In genomic region chr5:44922129-44922775, GRCm38 (mm10) we compare ENCODE assay signal across 17 mouse cellular contexts.
DNase-seq lines count a peak whose midpoint lies in the region; ATAC-seq and TF ChIP-seq lines count a peak whose summit lies in the region.
"Had no signal": no experiment of that assay in that cellular context is flagged by ENCODE, and none has a peak within 500 bp of the region (broad histone marks: within the 10 kb centered on the region; RNA-seq: fewer than 3 reads in every experiment).

No protein-coding gene starts in this region.

- peak; percentile 51 for ATAC-seq in kidney, embryonic 16.5 days (ENCODE audit: low FRiP score, low TSS enrichment)
- no peak for ATAC-seq in neural tube, embryonic 11.5 days (ENCODE audit: insufficient read depth, low FRiP score, low TSS enrichment)
- ATAC-seq: Patski had no signal

- no peaks in the 10 kb centered on the region for H3K27me3 ChIP-seq in kidney, embryonic 16.5 days (ENCODE audit: insufficient read depth, low read length)
- H3K27me3 ChIP-seq in neural tube, embryonic 11.5 days (ENCODE audit: control insufficient read depth, insufficient read depth, low read length) = no peaks in the 10 kb centered on the region
- H3K27me3 ChIP-seq in thymus, adult 2 months (ENCODE audit: control insufficient read depth, insufficient read depth, low read length) = no peaks in the 10 kb centered on the region
- H3K27me3 ChIP-seq: heart, embryonic 13.5 days; hindbrain, embryonic 15.5 days; liver, embryonic 13.5 days; Patski had no signal

- no peak overlapping the region for H3K27ac ChIP-seq in kidney, embryonic 16.5 days (ENCODE audit: low read length)
- peak overlapping the region; percentile 84 for H3K27ac ChIP-seq in embryonic fibroblast, embryonic 13.5 days (ENCODE audit: insufficient read depth, low read length)
- H3K27ac ChIP-seq in neural tube, embryonic 11.5 days (ENCODE audit: low read depth, low read length) = no peak overlapping the region
- no peak overlapping the region for H3K27ac ChIP-seq in thymus, adult 2 months (ENCODE audit: control insufficient read depth, insufficient read depth, low read length)
- H3K27ac ChIP-seq: heart, embryonic 13.5 days; hindbrain, embryonic 15.5 days; liver, embryonic 13.5 days had no signal

- DNase-seq in kidney, postnatal 36 days = no peak
- peak; percentile 76 for DNase-seq in embryo, embryonic 11 days
- DNase-seq in neural tube, embryonic 11.5 days (ENCODE audit: low spot score) = peak; percentile 12
- DNase-seq in lung, postnatal 14 days = no peak
- no peak for DNase-seq in thymus, adult 2 months
- no peak for DNase-seq in left cerebral cortex, postnatal 4 days
- DNase-seq: cerebellum, adult 8-10 months; gastrocnemius, postnatal 14 days; kidney, postnatal 10 days; liver, embryonic 13.5 days; midbrain, embryonic 14.5 days had no signal

- no peak overlapping the region for H3K4me2 ChIP-seq in kidney, embryonic 16.5 days (replicated peaks; ENCODE audit: low read depth, low read length)
- no peak overlapping the region for H3K4me2 ChIP-seq in neural tube, embryonic 11.5 days (ENCODE audit: low read depth)
- H3K4me2 ChIP-seq: heart, embryonic 13.5 days; hindbrain, embryonic 15.5 days; liver, embryonic 13.5 days had no signal

- no peaks in the 10 kb centered on the region for H3K9me3 ChIP-seq in kidney, embryonic 16.5 days (ENCODE audit: low read length)
- no peaks in the 10 kb centered on the region for H3K9me3 ChIP-seq in neural tube, embryonic 11.5 days (ENCODE audit: control insufficient read depth, low read length)
- H3K9me3 ChIP-seq: heart, embryonic 13.5 days; hindbrain, embryonic 15.5 days; liver, embryonic 13.5 days had no signal

- H3K4me3 ChIP-seq in kidney, embryonic 16.5 days (ENCODE audit: low read length) = no peak overlapping the region
- no peak overlapping the region for H3K4me3 ChIP-seq in embryonic fibroblast, embryonic 13.5 days (ENCODE audit: insufficient read depth, low read length)
- H3K4me3 ChIP-seq in neural tube, embryonic 11.5 days (ENCODE audit: low read depth, low read length) = no peak overlapping the region
- H3K4me3 ChIP-seq in thymus, adult 2 months (ENCODE audit: control insufficient read depth, insufficient read depth, low read length) = no peak overlapping the region
- H3K4me3 ChIP-seq: erythroblast, embryonic 14.5 days; heart, embryonic 13.5 days; hindbrain, embryonic 15.5 days; liver, embryonic 13.5 days had no signal

- 11% methylated on average over 2 of the region's 2 CpGs for WGBS in kidney, embryonic 16.5 days
- 26% methylated on average over 2 of the region's 2 CpGs for WGBS in neural tube, embryonic 11.5 days
- WGBS in thymus, adult 2 months = 69% methylated on average over 2 of the region's 2 CpGs

- TF ChIP-seq POLR2A in embryonic fibroblast, embryonic 13.5 days (IDR thresholded peaks at IDR 0.05; ENCODE audit: low read depth, low read length) = no peak
- no peak for TF ChIP-seq POLR2A in thymus, adult 2 months (IDR thresholded peaks at IDR 0.05; ENCODE audit: control insufficient read depth, extremely low read depth, insufficient read depth, low read length, poor library complexity)

- H3K4me1 ChIP-seq in kidney, embryonic 16.5 days (ENCODE audit: insufficient read depth, low read length) = peaks cover under 1% of the 10 kb centered on the region; the same call in 1 of the 2 replicates
- peaks cover 9% of the 10 kb centered on the region; the same call in 1 of the 2 replicates for H3K4me1 ChIP-seq in embryonic fibroblast, embryonic 13.5 days (ENCODE audit: control insufficient read depth, insufficient read depth, low read length)
- no peaks in the 10 kb centered on the region for H3K4me1 ChIP-seq in neural tube, embryonic 11.5 days (ENCODE audit: control insufficient read depth, insufficient read depth, low read length)
- no peaks in the 10 kb centered on the region for H3K4me1 ChIP-seq in thymus, adult 2 months (replicated peaks; ENCODE audit: control insufficient read depth, insufficient read depth, low read length)
- H3K4me1 ChIP-seq: heart, embryonic 13.5 days; hindbrain, embryonic 15.5 days; liver, embryonic 13.5 days had no signal

- no peaks in the 10 kb centered on the region for H3K36me3 ChIP-seq in kidney, embryonic 16.5 days (ENCODE audit: insufficient read depth, low read length)
- H3K36me3 ChIP-seq in neural tube, embryonic 11.5 days (ENCODE audit: control insufficient read depth, insufficient read depth, low read length) = no peaks in the 10 kb centered on the region
- no peaks in the 10 kb centered on the region for H3K36me3 ChIP-seq in thymus, adult 2 months (ENCODE audit: control insufficient read depth, insufficient read depth, low read length)
- H3K36me3 ChIP-seq: heart, embryonic 13.5 days; hindbrain, embryonic 15.5 days; liver, embryonic 13.5 days had no signal

- intact Hi-C loops in left cerebral cortex, postnatal 4 days (cut with DNase I) = no loop called here

- TF ChIP-seq CTCF in embryonic fibroblast, embryonic 13.5 days (IDR thresholded peaks at IDR 0.05; ENCODE audit: borderline replicate concordance, insufficient read depth, low read length) = no peak
- TF ChIP-seq CTCF in thymus, adult 2 months (IDR thresholded peaks at IDR 0.05; ENCODE audit: borderline replicate concordance, control insufficient read depth, extremely low read depth, insufficient read depth, low read length, poor library complexity) = no peak

- H3K9ac ChIP-seq in kidney, embryonic 16.5 days (replicated peaks; ENCODE audit: low read length) = no peak overlapping the region
- H3K9ac ChIP-seq in neural tube, embryonic 11.5 days (ENCODE audit: low read length) = no peak overlapping the region
- H3K9ac ChIP-seq: heart, embryonic 13.5 days; hindbrain, embryonic 15.5 days; liver, embryonic 13.5 days had no signal

Comparison
In these comparisons a context has a peak if more than half of its experiments do, and no peak if none do; other contexts are left out.
1. DNase-seq: peak in embryo, embryonic 11 days (single experiment) and neural tube, embryonic 11.5 days (single experiment); none in kidney, postnatal 36 days (0 of 2), lung, postnatal 14 days (single experiment), thymus, adult 2 months (single experiment) and left cerebral cortex, postnatal 4 days (single experiment).